Mouse (Mus musculus) G1E (cell line): ENCODE measurements around the gene Fh1.

Experiments used
- CTCF ChIP-seq: IDR thresholded peaks from 2 replicates; pipeline ENCODE4 v1.5.1; 2012; ENCODE audit warnings: low read depth, low read length, inconsistent platforms, mixed read lengths
- GATA1 ChIP-seq: IDR thresholded peaks from 2 replicates; pipeline ENCODE4 v1.6.1; 2012; ENCODE audit warnings: borderline replicate concordance, low read length, inconsistent platforms, mixed read lengths
- GATA2 ChIP-seq: IDR thresholded peaks from 2 replicates; pipeline ENCODE4 v1.6.1; 2012; ENCODE audit warnings: low read depth, low read length, inconsistent platforms, borderline replicate concordance
- POLR2AphosphoS5 ChIP-seq: IDR thresholded peaks from 2 replicates; pipeline ENCODE4 v1.6.1; 2012; ENCODE audit warnings: low read depth, low read length, inconsistent platforms; ENCODE audit not compliant: insufficient replicate concordance

DNA sequence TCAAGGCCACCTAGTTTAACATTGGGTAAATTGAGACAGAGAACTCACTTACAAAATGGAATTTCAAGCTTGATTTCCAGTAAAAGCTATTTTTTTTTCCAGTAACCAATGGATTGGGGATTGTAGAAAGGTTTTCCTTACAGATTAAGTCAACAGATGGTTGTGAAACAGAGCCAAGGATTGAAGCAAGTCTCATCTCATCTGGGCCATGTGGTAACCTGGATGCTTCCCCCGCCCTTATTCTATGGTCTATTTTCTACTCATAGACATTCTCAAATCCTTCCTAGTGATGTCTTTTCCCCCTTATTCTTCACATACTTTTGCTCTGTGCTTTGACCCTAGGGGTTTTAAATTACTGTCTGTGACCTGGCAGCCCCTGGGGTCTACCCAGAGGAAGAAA lies 70.8 kb downstream of the Fh1 start:
- no peak for TF ChIP-seq GATA1
- TF ChIP-seq CTCF = no peak
- no peak for TF ChIP-seq POLR2AphosphoS5
- TF ChIP-seq GATA2 = no peak
